In the genomic region with DNA sequence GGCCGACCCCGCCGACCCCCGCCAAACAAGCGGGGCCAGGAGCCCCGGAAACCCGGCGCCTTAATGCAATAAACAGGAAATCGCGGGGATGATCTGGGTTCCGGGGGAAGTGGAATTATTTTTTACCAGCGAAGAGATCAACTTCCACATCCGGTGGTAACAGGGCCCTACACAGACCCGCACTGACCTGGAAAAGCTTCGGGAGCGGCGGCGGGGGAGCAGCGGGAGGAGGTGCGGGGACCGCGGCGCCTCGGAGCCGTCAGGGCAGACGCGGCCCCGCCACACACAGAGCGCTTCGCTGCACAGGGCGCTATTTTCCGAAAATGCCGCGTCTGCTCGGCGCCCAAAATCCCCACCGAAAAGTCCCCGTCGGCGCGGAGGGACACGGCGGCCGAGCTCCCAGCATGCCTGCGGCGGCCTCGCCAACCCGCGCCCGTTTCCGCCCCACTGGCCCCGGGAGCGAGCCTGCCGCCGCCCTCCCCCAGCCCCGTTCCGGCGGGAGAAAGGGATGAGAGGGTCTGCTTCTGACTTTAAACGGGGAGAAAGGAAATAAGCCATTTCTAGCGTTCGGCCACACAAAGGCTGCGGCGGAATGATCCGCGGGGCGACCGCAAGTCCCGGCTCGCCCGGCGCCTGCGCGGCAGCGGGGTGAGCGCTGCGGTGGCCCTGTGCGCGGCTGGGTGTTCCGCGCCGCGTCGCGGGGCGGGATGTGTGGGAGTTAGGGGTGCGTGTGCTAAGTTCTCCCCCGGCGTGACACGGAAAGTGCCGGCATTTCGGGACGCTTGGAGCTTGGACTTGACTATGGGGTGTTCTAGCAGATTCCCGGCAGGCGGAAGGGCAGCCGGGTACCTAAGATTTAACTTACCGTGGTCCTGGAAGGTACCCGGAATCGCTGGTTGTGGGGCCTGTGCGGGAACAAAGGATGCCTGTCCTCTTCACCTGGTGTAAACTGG, we compare ENCODE assay signal across 8 mouse cellular contexts. TPM values are rescaled to one million over a fixed set of nuclear protein-coding genes. Genes with fewer than 3 reads are reported as not detected.
A peak's percentile ranks its signal among the peaks of the same experiment; 100 is the strongest.
DNase-seq lines count a peak whose midpoint lies in the region; ATAC-seq and TF ChIP-seq lines count a peak whose summit lies in the region.

No protein-coding gene starts in this region.

- peak; percentile 96 for TF ChIP-seq POLR2A in myocyte (IDR thresholded peaks at IDR 0.05; ENCODE audit: insufficient read length, low read depth)

- peak overlapping the region; percentile 90 for H3ac ChIP-seq in myocyte (ENCODE audit: control insufficient read depth, insufficient read length)

- peak; percentile 92 for DNase-seq in kidney, postnatal 10 days
- DNase-seq in liver, embryonic 11.5 days (ENCODE audit: low spot score) = peak; percentile 96
- peak; percentile 84 to 94 for DNase-seq in spleen, postnatal 4 days (ENCODE audit: low spot score in 2 of 2)

- WGBS in heart, embryonic 13.5 days = under 1% methylated on average over 99 of the region's 99 CpGs
- WGBS in liver, embryonic 11.5 days = under 1% methylated on average over 99 of the region's 99 CpGs

- no peaks in the 10 kb centered on the region for H3K27me3 ChIP-seq in heart, embryonic 13.5 days (replicated peaks)
- H3K27me3 ChIP-seq in liver, embryonic 11.5 days (replicated peaks; ENCODE audit: control insufficient read depth, insufficient read depth, low read length) = no peaks in the 10 kb centered on the region
- no peaks in the 10 kb centered on the region for H3K27me3 ChIP-seq in myocyte (ENCODE audit: control insufficient read depth, insufficient read depth, insufficient read length)

- peak overlapping the region; percentile 97 for H3K9ac ChIP-seq in heart, embryonic 13.5 days
- H3K9ac ChIP-seq in liver, embryonic 11.5 days (ENCODE audit: low read depth, low read length) = peak overlapping the region; percentile 99

- H3K36me3 ChIP-seq in heart, embryonic 13.5 days = peaks cover 18% of the 10 kb centered on the region
- no peaks in the 10 kb centered on the region for H3K36me3 ChIP-seq in liver, embryonic 11.5 days (ENCODE audit: control insufficient read depth, insufficient read depth, low read length)
- H3K36me3 ChIP-seq in myocyte (ENCODE audit: control insufficient read depth, insufficient read depth) = no peaks in the 10 kb centered on the region

- ATAC-seq in CD4-positive, CD25-positive, alpha-beta regulatory T cell, adult 4 months = peak; percentile 70
- peak; percentile 92 for ATAC-seq in erythroid progenitor cell, adult 5-6 weeks (replicated peaks; ENCODE audit: low FRiP score, poor library complexity, severe bottlenecking)
- ATAC-seq in heart, embryonic 13.5 days (ENCODE audit: extremely low read depth, insufficient number of reproducible peaks, low FRiP score, low TSS enrichment) = peak; percentile 68
- ATAC-seq in liver, embryonic 11.5 days (replicated peaks; ENCODE audit: low FRiP score) = peak; percentile 80

- H3K27ac ChIP-seq in brown adipose tissue, adult 24 weeks (replicated peaks; ENCODE audit: low read depth, low read length) = peak overlapping the region; percentile 99
- peak overlapping the region; percentile 100 for H3K27ac ChIP-seq in heart, embryonic 13.5 days (replicated peaks)
- peak overlapping the region; percentile 100 for H3K27ac ChIP-seq in liver, embryonic 11.5 days (ENCODE audit: low read depth, low read length)

- peaks cover 12% of the 10 kb centered on the region for H3K4me1 ChIP-seq in brown adipose tissue, adult 24 weeks (ENCODE audit: control insufficient read depth, insufficient read depth, insufficient read length, low read length)
- peaks cover 44% of the 10 kb centered on the region for H3K4me1 ChIP-seq in heart, embryonic 13.5 days
- peaks cover 9% of the 10 kb centered on the region for H3K4me1 ChIP-seq in liver, embryonic 11.5 days (replicated peaks; ENCODE audit: control insufficient read depth, insufficient read depth, low read length)

- peak overlapping the region; percentile 78 for H3K4me3 ChIP-seq in brown adipose tissue, adult 24 weeks (ENCODE audit: insufficient read depth, low read depth, low read length)
- H3K4me3 ChIP-seq in heart, embryonic 13.5 days = peak overlapping the region; percentile 97
- peak overlapping the region; percentile 99 for H3K4me3 ChIP-seq in liver, embryonic 11.5 days (ENCODE audit: low read depth, low read length)
- peak overlapping the region; percentile 68 for H3K4me3 ChIP-seq in myocyte

- H3K79me2 ChIP-seq in myocyte (ENCODE audit: control insufficient read depth, insufficient read depth) = peaks cover 72% of the 10 kb centered on the region

- no peaks in the 10 kb centered on the region for H3K9me3 ChIP-seq in heart, embryonic 13.5 days
- H3K9me3 ChIP-seq in liver, embryonic 11.5 days (ENCODE audit: control insufficient read depth, low read length) = no peaks in the 10 kb centered on the region

- peak overlapping the region; percentile 85 for H3K4me2 ChIP-seq in heart, embryonic 13.5 days
- peak overlapping the region; percentile 77 for H3K4me2 ChIP-seq in liver, embryonic 11.5 days
- peak overlapping the region; percentile 73 for H3K4me2 ChIP-seq in myocyte (ENCODE audit: low read depth)

TF ChIP-seq in myocyte, 11 proteins besides CTCF, POLR2A, EP300 and RAD21:
- TF ChIP-seq MYOD1 (IDR thresholded peaks at IDR 0.05; ENCODE audit: control insufficient read depth in 1 of 3, insufficient read length in 2 of 3, low read depth in 2 of 3) (peak in 1 of 3 experiments; percentile 33), REST (IDR thresholded peaks at IDR 0.05; ENCODE audit: insufficient read depth, insufficient read length) (no peak), SRF (IDR thresholded peaks at IDR 0.05; ENCODE audit: control insufficient read depth, insufficient read length, low read depth) (no peak), TCF3 (IDR thresholded peaks at IDR 0.05; ENCODE audit: insufficient read length, low read depth) (no peak), TCF12 (IDR thresholded peaks at IDR 0.05; ENCODE audit: insufficient read depth, poor library complexity, severe bottlenecking) (no peak), POLR2AphosphoS2 (IDR thresholded peaks at IDR 0.05; ENCODE audit: insufficient read length, low read depth) (peak; percentile 96), MAX (IDR thresholded peaks at IDR 0.05; ENCODE audit: low read depth) (no peak), E2F4 (IDR thresholded peaks at IDR 0.05; ENCODE audit: insufficient read depth) (peak; percentile 53), MYOG (IDR thresholded peaks at IDR 0.05; ENCODE audit: control insufficient read depth in 1 of 3, insufficient read depth in 1 of 3, insufficient read length in 2 of 3, low read depth in 2 of 3) (peak in 1 of 3 experiments; percentile 22), CEBPB (IDR thresholded peaks at IDR 0.05; ENCODE audit: insufficient read depth, poor library complexity, severe bottlenecking) (0 out of 2 replicates have a peak, but pooled peaks have one; percentile 5), USF1 (IDR thresholded peaks at IDR 0.05; ENCODE audit: low read depth) (no peak)
TF ChIP-seq in myocyte: peak in this region for 5.

RNA-seq across cellular contexts. Expression of gene Gabpb1, which starts 0.7 kb away (rescaled TPM):
- 10 to 100 TPM; 55.8 to 63.8 TPM for polyA plus RNA-seq in CD4-positive, CD25-positive, alpha-beta regulatory T cell, adult 4 months (2017; shearing (Covaris generic))
- polyA plus RNA-seq in brown adipose tissue, adult 24 weeks (2012; ENCODE audit: insufficient read depth, insufficient read length, missing spikeins) = 4.0 and 6.6 TPM in 2 replicates
- total RNA-seq in erythroid progenitor cell, adult 5-6 weeks (2015; ENCODE audit: low replicate concordance) = 27.0 and 62.0 TPM in 2 replicates
- 31.1 and 39.0 TPM in 2 replicates for total RNA-seq in erythroid progenitor cell, adult 5-6 weeks (2017; ENCODE audit: low replicate concordance)
- polyA plus RNA-seq in heart, embryonic 13.5 days (2015; fragmentation: Nextera tagmentation; extraction: Ambion mirVana) = 31.3 and 31.6 TPM in 2 replicates
- 41.0 and 46.4 TPM in 2 replicates for polyA plus RNA-seq in liver, embryonic 11.5 days (2014; fragmentation: Nextera tagmentation; extraction: Ambion mirVana)
- 12.3 TPM for polyA plus RNA-seq in myocyte (2012; fragmentation: generic; extraction: Trizol)

RNA-seq across cellular contexts. Expression of gene Usp8, which starts 31.7 kb away (rescaled TPM):
- 10 to 100 TPM; 38.8 to 52.2 TPM for polyA plus RNA-seq in CD4-positive, CD25-positive, alpha-beta regulatory T cell, adult 4 months (2017; shearing (Covaris generic))
- 64.0 and 66.5 TPM in 2 replicates for polyA plus RNA-seq in brown adipose tissue, adult 24 weeks (2012; ENCODE audit: insufficient read depth, insufficient read length, missing spikeins)
- 36.0 and 44.0 TPM in 2 replicates for total RNA-seq in erythroid progenitor cell, adult 5-6 weeks (2015; ENCODE audit: low replicate concordance)
- total RNA-seq in erythroid progenitor cell, adult 5-6 weeks (2017; ENCODE audit: low replicate concordance) = 29.5 and 36.7 TPM in 2 replicates
- polyA plus RNA-seq in heart, embryonic 13.5 days (2015; fragmentation: Nextera tagmentation; extraction: Ambion mirVana) = 26.7 and 28.4 TPM in 2 replicates
- 38.3 and 42.4 TPM in 2 replicates for polyA plus RNA-seq in liver, embryonic 11.5 days (2014; fragmentation: Nextera tagmentation; extraction: Ambion mirVana)
- 18.6 TPM for polyA plus RNA-seq in myocyte (2012; fragmentation: generic; extraction: Trizol)

RNA-seq across cellular contexts. Expression of gene Hdc, which starts 56.3 kb away (rescaled TPM):
- under 1 TPM; 0.42 to 0.61 TPM for polyA plus RNA-seq in CD4-positive, CD25-positive, alpha-beta regulatory T cell, adult 4 months (2017; shearing (Covaris generic))
- polyA plus RNA-seq in brown adipose tissue, adult 24 weeks (2012; ENCODE audit: insufficient read depth, insufficient read length, missing spikeins) = 1.4 and 2.1 TPM in 2 replicates
- total RNA-seq in erythroid progenitor cell, adult 5-6 weeks (2015; ENCODE audit: low replicate concordance) = 2.5 and 42.5 TPM in 2 replicates
- 6.0 and 17.5 TPM in 2 replicates for total RNA-seq in erythroid progenitor cell, adult 5-6 weeks (2017; ENCODE audit: low replicate concordance)
- polyA plus RNA-seq in heart, embryonic 13.5 days (2015; fragmentation: Nextera tagmentation; extraction: Ambion mirVana) = 3.8 and 4.2 TPM in 2 replicates
- polyA plus RNA-seq in liver, embryonic 11.5 days (2014; fragmentation: Nextera tagmentation; extraction: Ambion mirVana) = 7.4 and 9.4 TPM in 2 replicates
- 0.36 TPM for polyA plus RNA-seq in myocyte (2012; fragmentation: generic; extraction: Trizol)

Comparison
In these comparisons a context has a peak if more than half of its experiments do, and no peak if none do; other contexts are left out.
1. Peak in every context shown above with its lines: DNase-seq, ATAC-seq, H3K4me3 ChIP-seq and H3K27ac ChIP-seq.